Mouse (Mus musculus) ES-E14 (cell line): ENCODE data around the gene Serpini1.

Experiments used
- HCFC1 ChIP-seq: IDR thresholded peaks from 2 replicates; pipeline ENCODE4 v1.6.1; 2012; ENCODE audit warnings: low read length, inconsistent platforms, borderline replicate concordance; ENCODE audit not compliant: insufficient read depth
- MAFK ChIP-seq: IDR thresholded peaks from 2 replicates; pipeline ENCODE4 v1.6.1; 2014; ENCODE audit warnings: mild to moderate bottlenecking, low read depth, low read length, inconsistent platforms; ENCODE audit not compliant: insufficient read depth
- ZC3H11A ChIP-seq: IDR thresholded peaks from 2 replicates; pipeline ENCODE4 v1.6.1; 2012; ENCODE audit warnings: low read depth, mild to moderate bottlenecking, inconsistent platforms, low read length, borderline replicate concordance

DNA sequence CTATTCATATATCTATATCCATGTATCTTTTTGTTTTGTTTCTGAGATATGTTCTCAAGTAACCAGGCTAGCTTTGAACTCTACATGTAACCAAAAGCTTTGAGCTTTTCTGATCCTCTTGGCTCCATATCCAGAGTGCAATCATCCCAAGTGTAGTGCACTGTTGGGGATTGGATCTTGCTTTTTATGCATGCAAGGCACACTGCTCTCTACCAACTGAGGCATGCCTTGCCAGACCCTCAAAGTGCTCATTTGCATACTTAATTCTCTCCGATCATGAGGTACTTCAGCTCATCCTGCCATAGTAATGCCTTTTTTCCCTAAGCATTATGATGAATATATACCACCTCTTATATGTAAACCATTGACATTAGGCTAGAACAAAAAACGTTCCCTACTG lies 36.0 kb upstream of the Serpini1 start:
- TF ChIP-seq ZC3H11A, result no peak
- TF ChIP-seq MAFK, result no peak
- TF ChIP-seq HCFC1, result no peak
